Mouse (Mus musculus) fat pad, adult 2 months (tissue): Measurements from ENCODE around the gene Lmf1.

Source experiments
- DNase-seq: peaks from one replicate; pipeline ENCODE4 v3.0.0-alpha.2; 2011; ENCODE audit warnings: low read depth, low spot score; ENCODE audit errors: extremely low read depth

Gene Lmf1

DNA sequence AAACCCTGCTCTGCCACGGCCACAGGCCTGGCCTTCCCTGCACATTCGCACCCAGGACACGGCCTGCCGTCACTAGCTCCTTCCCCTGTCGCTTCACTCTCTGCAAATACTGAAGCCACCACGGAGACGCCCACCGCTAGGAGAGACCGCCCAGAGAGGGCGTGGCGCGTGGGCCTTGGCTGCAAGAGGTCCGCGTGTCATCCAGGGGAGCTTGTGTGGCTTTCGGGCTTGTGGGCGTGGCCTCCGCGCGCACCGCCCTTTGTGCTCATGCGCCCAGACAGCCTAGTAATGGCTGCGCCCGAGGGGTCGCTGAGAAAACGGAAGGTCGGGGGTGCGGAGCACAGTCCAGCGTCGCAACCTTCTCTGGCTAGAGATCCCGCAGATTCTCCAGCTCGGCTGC, at the start of gene Lmf1:
TSS of gene Lmf1 (plus strand) at position 166 of the 400 bp plus-strand sequence.
- DNase-seq = peak; percentile 42

- DNase-seq = no peak
Observed at GRCm38 (mm10) chr17:25530357-25531022, 48.4 kb upstream of the Lmf1 start.

- DNase-seq = no peak
Observed at GRCm38 (mm10) chr17:25538945-25539875, 39.7 kb upstream of the Lmf1 start.

- no peak for DNase-seq
Observed at GRCm38 (mm10) chr17:25540731-25541130, 38.2 kb upstream of the Lmf1 start.

DNA sequence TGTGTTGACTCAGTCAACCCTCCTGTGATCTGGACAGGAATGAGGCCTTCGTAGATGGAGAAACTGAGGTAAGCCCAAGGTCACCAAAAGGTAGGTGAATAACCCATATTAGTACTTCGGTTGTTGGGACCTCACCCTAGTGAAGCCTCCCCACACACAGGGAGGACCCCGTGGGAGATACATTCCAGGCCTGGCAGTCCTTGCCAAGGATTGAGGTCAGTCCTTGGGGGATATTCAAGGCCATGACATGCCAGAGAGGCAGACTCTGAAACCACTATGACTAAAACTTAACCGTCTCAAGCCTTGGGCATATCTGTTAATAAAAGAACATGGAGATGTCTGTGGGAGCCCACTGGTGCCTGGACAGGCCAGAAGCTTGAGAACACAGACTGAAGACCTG, 37.1 kb upstream of the Lmf1 start:
- DNase-seq = no peak

DNA sequence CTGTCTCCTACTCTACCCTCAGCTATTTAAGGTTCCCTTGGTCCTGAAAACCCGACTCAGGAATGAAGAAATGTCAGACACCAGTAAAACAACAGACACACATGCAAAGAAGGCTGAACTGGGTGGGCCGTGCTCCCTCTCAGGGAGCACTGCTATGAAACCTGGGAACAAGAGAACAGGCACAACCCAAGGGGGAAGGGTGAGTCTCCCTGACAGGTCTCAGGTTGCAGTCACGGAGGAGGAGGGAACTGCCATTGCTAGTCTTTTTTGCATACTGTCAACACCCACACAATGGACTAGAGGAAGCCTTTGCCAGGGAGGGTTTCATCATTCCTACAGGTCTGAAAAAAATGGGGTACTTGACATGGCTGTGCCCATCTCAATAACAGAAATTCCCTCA, 31.9 kb upstream of the Lmf1 start:
- DNase-seq = no peak

DNA sequence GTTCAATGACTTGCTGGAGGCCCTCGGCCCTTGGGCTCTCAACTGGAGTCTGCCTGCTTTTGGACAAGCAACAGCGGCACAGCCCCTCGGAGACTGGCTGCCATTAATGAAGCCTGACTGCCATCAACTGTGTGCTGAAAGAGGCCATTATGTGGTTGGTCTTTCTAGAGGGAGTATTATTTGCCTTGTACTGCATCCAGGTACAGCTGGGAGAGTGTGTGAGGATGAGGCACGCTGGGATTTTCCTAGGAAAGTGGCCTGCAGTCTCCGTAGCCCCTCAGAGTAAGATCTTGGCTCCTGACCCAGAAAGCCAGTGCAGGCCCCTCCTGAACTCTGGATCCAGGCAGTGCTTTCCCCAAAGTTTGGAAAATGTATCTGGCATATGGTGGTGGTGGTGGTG, 28.9 kb upstream of the Lmf1 start:
- no peak for DNase-seq

GRCm38 (mm10) chr17:25551313-25551712, 27.6 kb upstream of the Lmf1 start:
- DNase-seq = no peak

- no peak for DNase-seq
Observed at GRCm38 (mm10) chr17:25555159-25555558, 23.7 kb upstream of the Lmf1 start.

DNA sequence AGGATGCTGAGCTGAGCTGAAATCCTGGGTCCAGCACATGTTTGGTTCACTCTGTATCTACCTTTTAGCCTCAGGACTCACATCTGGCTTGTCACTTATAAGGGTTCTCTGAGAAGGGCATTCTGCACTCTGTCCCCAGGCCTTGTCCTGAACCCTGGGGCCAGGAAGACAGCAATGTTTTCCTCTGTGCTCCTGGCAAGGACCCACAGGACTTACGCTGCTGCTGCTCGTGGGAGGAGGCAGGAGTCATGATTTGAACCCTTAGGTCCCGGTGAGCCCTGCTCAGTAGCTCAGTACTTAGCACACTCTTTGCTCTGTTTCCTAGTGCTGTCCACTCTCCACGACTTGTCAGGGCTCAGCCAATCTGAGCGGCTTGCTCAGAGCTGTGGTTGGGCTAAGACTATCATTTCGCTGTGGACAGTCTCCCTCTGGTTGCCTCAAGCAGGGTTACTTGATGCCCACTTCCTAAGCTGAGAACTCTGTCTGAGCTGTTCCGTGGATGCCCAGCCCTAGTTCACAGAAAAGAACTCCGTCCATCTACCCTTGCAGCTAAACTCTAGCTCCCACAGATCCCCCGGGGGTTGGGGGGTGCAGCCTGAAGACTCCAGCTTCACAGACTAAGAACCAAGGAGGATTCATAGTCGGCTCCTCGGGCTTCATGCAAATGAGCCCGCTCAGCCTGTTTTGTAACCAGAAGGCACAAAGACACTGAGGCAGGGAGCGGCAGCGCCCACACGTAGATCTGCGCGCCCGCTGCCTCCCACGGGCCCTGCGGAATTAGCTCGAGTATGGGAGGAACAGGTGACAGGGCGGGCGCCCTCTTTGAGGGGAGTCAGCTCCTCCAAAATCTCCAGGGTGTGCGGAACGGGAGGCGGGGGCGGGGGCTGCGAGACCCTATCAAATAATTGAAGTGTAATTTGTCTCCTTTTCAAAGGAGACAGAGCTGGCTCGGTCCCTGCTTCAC, 22.9 kb upstream of the Lmf1 start:
- DNase-seq = no peak

- no peak for DNase-seq
Observed at GRCm38 (mm10) chr17:25556630-25557354, 22.1 kb upstream of the Lmf1 start.

DNA sequence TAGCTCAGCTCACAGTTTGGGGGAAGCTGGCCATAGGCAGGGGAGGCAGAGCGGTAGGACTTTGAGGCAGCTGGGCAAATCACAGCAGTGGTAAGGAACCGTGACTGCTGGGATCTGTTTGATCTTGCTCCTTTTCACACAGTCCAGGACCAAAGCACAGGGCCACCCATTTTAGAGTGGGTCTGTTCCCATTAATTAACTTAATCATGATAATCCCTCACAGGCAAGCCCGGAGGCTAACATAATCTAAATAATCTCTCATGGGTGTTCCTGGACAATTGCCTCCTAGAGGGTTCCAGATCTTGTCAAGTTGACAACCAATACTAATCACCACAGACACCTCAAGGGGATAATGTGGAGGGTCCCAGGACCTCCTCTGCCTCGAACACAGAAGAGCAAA, 19.3 kb upstream of the Lmf1 start:
- no peak for DNase-seq

DNA sequence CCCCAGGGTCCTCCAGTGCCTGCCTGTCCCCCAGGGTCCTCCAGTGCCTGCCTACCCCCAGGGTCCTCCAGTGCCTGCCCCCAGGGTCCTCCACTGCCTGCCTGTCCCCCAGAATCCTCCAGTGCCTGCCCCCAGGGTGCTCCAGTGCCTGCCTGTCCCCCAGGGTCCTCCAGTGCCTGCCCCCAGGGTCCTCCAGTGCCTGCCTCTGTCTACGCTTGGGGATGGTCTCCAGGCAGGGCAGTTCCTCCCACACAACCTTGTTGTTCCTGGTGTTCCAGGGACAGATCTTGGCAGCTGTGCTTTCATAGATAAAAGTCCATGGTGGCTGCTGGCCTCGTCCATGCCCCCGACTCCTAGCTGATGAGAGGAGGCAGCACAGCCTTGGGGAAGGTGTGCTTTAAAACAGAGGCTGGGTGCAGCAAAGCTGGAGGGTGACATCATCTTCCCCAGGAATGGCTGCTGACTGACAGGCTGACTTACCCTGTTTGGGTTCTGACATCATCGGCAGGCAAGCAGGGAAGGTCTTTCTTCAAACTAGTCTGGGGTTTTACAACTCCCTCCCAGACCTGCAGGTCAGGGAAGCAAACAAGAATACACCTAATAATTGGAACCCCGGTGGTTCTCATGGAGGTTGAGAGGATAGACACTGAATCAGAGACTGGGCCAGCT, 18.2 kb upstream of the Lmf1 start:
- DNase-seq = no peak

GRCm38 (mm10) chr17:25561223-25562028, 17.5 kb upstream of the Lmf1 start:
- no peak for DNase-seq

DNA sequence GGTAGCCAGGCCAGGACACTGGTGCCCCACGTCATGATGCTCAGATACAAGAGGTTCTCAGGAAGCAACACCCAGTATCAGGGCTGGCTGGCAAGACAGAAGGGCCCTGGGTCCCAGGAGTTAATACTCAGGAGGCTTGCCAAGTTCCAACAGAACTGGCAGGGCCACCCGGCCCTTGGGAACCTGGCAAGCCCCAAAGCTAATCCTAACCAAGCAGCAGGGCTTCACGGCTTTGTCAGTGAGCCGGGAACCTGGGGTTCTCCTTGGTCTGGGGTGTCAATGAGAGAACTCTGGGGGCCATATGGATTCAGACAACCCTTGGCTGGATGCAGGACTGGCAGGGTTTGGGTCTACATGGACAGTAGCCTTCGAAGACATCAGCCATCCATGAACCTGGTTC, 14.4 kb upstream of the Lmf1 start:
- no peak for DNase-seq

DNA sequence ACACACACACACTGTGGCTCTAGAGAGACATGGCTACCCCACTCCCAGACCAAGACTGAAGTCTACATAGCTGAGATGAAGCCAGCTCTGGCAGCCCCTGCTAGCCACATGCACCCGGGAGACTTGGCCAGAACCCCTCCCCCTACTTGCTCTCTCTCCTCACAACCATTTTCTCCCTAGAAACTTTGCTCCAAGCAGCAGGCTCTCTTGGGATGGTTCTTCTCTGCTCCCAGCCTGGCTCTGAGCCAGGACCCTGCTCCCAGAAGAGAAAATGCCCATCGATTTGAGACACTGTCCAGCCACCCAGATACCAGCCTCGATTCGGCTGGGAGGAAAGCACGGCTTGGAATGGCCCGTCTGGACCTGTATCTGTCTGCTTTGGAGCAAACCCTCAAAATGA, 13.6 kb upstream of the Lmf1 start:
- no peak for DNase-seq

- no peak for DNase-seq
Observed at GRCm38 (mm10) chr17:25565860-25566600, 12.9 kb upstream of the Lmf1 start.

DNA sequence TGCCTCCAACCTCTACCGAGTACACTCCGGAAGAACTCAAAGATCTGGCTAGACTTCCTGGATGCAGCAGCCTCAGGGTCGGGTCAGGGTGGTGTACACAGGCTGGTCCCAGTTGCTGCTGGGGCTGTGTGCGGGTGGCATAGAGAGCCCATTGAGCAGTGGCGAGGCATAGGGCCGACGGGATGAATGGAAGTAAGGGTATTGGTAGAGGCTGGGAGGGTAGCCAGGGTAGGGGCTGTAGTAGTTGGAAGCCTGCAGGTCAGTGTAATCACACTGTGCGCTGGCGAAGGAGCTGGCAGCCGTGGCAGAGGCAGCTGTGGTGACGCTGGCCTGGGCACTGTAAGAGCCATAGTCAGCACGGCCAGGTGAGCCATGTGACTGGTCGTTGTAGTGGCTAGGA, 11.6 kb upstream of the Lmf1 start:
- DNase-seq = no peak
